Mouse (Mus musculus): ENCODE data around the gene Prpf19. TPM values are rescaled to one million over a fixed set of nuclear protein-coding genes. Genes with fewer than 3 reads are reported as not detected.

The Prpf19 gene
- polyA plus RNA-seq, 1 experiment from 2014 or later = 58.4 TPM

Other genes with a start within 250 kb of the Prpf19 start
- gene Pga5, start 217.2 kb upstream of the Prpf19 start, polyA plus RNA-seq (2014; fragmentation: Nextera tagmentation; extraction: Ambion mirVana) = not detected in 2 replicates
- gene Vps37c, start 206.5 kb upstream of the Prpf19 start, polyA plus RNA-seq (2014; fragmentation: Nextera tagmentation; extraction: Ambion mirVana) = 23.1 and 26.0 TPM in 2 replicates
- 0.08 and 0.22 TPM in 2 replicates for gene Cd5, start 156.2 kb upstream of the Prpf19 start, polyA plus RNA-seq (2014; fragmentation: Nextera tagmentation; extraction: Ambion mirVana)
- gene Cd6, start 65.2 kb upstream of the Prpf19 start, polyA plus RNA-seq (2014; fragmentation: Nextera tagmentation; extraction: Ambion mirVana) = not detected in 2 replicates
- 0.18 and 0.25 TPM in 2 replicates for gene Slc15a3, start 55.5 kb upstream of the Prpf19 start, polyA plus RNA-seq (2014; fragmentation: Nextera tagmentation; extraction: Ambion mirVana)
- 51.3 and 58.3 TPM in 2 replicates for gene Tmem132a, start 25.3 kb upstream of the Prpf19 start, polyA plus RNA-seq (2014; fragmentation: Nextera tagmentation; extraction: Ambion mirVana)
- 38.7 and 41.2 TPM in 2 replicates for gene Tmem109, start 13.2 kb upstream of the Prpf19 start, polyA plus RNA-seq (2014; fragmentation: Nextera tagmentation; extraction: Ambion mirVana)
- gene Zp1, start 25.4 kb downstream of the Prpf19 start, polyA plus RNA-seq (2014; fragmentation: Nextera tagmentation; extraction: Ambion mirVana) = 0.22 TPM in 1 of 2 replicates, not detected in the other
- gene Ptgdr2, start 41.9 kb downstream of the Prpf19 start, polyA plus RNA-seq (2014; fragmentation: Nextera tagmentation; extraction: Ambion mirVana) = 0.05 and 0.12 TPM in 2 replicates
- gene Ccdc86, start 54.0 kb downstream of the Prpf19 start, polyA plus RNA-seq (2014; fragmentation: Nextera tagmentation; extraction: Ambion mirVana) = 20.0 and 22.5 TPM in 2 replicates
- gene Ms4a10, start 79.4 kb downstream of the Prpf19 start, polyA plus RNA-seq (2014; fragmentation: Nextera tagmentation; extraction: Ambion mirVana) = not detected in 2 replicates
- gene Ms4a15, start 98.0 kb downstream of the Prpf19 start, polyA plus RNA-seq (2014; fragmentation: Nextera tagmentation; extraction: Ambion mirVana) = not detected in 2 replicates
- gene Ms4a18, start 122.8 kb downstream of the Prpf19 start, polyA plus RNA-seq (2014; fragmentation: Nextera tagmentation; extraction: Ambion mirVana) = not detected in 2 replicates
- not detected in 2 replicates for gene Ms4a8a, start 185.9 kb downstream of the Prpf19 start, polyA plus RNA-seq (2014; fragmentation: Nextera tagmentation; extraction: Ambion mirVana)
- not detected in 2 replicates for gene 1700017D01Rik, start 235.6 kb downstream of the Prpf19 start, polyA plus RNA-seq (2014; fragmentation: Nextera tagmentation; extraction: Ambion mirVana)